Mouse (Mus musculus): ENCODE results near the gene Zfp592.

Zfp592 gene

DNA sequence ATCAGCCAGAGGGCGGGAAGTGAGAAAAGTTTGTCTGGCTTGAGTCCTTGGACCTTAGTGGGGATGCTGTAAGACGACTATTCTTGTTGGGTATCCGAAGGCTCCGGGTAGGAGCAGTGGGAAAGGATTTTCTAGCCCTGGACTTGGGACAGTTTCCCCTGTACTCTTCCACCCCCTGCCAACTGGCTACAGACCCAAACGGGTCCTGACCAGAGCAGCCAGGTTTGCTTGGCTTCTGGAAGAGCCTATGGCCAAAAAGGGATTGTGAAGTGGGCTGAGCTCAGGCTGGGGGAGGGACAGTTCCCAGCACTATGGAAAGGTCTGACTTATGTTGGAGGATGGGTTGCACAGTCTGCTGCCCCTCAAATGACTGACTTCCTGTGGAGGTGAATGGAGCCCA is 65.9 kb downstream of the Zfp592 start:
- DNase-seq = no peak

DNA sequence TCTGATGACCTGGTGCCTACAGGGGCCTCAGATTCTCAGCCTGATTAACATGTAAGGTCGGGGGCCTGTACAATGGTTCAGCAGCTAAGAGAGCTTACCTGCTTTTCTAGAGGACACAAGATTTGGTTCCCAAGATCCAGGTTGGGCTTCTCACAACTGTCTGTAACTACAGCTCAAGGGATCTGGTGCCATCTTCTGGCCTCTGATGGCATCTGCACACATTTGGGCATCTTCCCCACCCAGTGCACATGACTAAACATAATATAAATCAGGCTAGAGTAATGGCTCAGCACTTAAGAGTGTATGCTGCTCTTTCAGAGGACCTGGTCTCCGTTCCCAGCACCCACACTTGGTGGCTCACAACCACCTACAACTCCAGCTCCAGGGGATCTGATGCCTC is 67.4 kb downstream of the Zfp592 start:
- DNase-seq = no peak

GRCm38 (mm10) chr7:81061936-81062335 is 68.5 kb downstream of the Zfp592 start:
- no peak for DNase-seq

DNA sequence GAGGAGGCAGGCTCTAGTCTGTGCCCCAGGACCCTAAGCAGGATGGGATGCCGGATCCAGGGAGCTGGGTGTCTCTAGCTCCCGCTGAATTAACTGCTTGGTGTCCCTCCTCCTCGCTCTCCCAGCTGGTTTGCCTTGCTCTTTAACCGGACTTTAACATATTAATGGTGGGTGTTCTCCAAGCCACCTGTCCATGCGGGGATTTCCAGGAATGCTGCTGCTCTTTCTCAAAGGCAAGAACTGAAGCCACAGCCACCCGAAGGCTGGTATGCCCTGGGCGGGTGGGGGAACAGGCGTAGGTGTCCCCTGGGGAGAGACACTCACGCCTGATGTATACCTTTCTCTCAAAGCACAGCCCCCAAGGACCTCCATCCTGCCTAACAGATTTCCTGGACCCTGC is 69.9 kb downstream of the Zfp592 start:
- no peak for DNase-seq

DNA sequence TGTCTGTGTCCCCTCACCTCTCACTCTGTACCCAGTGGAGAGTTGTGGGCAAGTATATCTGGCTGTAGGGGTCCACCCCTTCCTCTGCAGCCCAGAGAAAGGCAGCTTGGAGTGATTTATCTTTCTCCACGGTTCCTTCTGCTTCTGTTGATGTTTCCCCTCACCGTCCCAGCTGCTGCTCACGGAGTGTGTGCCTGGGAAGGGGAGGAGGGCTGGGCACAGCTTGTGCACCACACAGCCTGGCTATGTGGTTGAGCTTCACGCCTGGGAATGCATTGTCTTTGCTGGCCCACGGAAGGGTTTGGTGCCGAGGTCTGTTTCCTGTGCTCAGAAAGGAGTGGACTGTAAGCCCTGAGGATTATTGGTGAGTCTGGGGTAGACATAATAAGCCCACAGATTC is 73.2 kb downstream of the Zfp592 start:
- DNase-seq = no peak

GRCm38 (mm10) chr7:81072463-81072862 is 79.0 kb downstream of the Zfp592 start:
- no peak for DNase-seq

- DNase-seq = no peak
Measured at GRCm38 (mm10) chr7:81073273-81073672, 79.8 kb downstream of the Zfp592 start.

GRCm38 (mm10) chr7:81074546-81074945 is 81.1 kb downstream of the Zfp592 start:
- DNase-seq = no peak

GRCm38 (mm10) chr7:81075299-81075698 is 81.8 kb downstream of the Zfp592 start:
- DNase-seq = no peak

- no peak for DNase-seq
Measured at GRCm38 (mm10) chr7:81075732-81076131, 82.3 kb downstream of the Zfp592 start.

DNA sequence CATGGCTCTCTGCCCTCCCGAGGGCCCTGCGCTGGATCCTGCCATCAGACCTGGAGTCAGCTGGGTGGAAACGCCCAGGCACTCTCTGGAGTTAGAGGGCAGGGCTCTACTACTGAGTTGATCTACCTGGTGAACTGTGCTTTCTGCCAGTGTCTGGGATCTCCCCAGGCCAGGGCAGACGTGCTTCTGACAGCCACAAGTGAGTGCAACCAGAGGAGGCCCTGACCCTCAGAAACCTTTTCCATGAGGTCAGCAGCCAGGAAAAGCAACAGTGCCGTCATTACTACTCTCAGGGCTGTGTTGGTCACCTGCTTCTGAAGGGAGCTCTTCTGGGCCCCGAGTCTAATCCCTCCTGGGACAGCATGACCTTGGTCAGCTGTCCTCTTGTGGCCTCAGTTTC is 83.5 kb downstream of the Zfp592 start:
- DNase-seq = no peak

DNA sequence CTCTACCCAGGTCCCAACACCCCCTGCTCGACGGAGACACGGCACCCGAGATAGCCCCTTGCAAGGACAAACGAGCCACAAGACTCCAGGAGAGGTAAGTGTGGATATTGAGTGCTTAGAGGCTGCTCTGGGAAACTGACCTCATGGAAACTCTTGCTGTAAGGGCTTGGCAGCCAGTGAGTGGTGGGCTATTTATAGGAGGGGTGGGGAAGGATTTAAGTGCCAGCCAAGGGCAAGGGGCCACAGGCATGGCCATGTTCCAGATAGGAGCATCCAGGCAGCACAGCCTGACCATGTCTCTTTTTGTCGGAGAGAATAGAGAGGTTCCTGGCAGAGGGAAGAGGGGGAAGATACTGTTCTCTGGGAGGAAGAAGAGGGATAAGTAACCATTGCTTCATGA is 85.3 kb downstream of the Zfp592 start:
- DNase-seq = no peak

DNA sequence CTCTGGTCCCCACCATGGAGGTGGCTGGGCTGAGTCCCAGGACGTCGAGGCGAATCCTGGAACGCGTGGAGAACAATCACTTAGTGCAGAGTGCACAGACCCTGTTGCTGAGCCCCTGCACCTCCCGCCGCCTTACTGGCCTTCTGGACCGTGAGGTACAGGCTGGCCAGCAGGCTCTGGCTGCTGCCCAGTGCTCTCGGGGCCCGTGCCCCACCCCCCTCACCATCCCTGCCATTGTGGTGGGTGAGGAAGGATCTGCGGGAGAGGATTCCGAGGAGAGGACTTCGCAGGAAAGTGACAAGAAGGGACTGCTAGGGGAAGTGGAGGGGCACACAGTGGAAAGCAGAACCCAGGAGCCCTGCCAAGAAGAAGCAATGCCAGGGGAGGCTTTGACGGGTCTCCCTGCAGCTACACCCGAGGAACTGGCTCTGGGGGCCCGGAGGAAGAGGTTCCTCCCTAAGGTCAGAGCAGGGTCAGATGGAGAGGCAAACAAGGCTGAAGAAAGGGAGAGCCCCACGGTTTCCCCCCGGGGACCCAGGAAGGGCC is 100.0 kb downstream of the Zfp592 start:
- DNase-seq = no peak

- no peak for DNase-seq
Measured at GRCm38 (mm10) chr7:81094104-81094757, 100.8 kb downstream of the Zfp592 start.

Measured in cerebellum, adult 8-10 months (tissue).